Mouse (Mus musculus): ENCODE results near the gene Cdk2ap2. TPM values are rescaled to one million over a fixed set of nuclear protein-coding genes. Genes with fewer than 3 reads are reported as not detected.

Cdk2ap2 gene
- total RNA-seq, 2 experiments from 2014 or later = 109 to 132 TPM

DNA sequence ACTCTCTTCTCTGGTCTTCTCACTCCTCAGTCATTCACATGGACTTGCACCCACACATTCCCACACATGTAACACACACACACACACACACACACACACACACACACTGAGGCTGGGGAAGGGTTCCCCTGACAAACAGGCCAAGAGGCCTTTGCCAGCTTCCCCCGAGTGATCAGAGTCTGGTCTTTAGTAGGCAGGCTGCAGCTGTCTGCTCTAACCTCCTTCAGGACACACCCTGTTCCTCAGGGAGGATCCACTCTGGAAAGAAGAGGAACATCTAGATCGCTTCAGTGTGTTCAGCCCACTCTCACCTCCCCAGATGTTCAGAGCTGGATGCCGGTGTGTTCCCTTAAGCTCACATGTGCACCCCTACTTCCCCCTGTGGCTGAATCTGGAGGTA lies 2.6 kb upstream of the Cdk2ap2 start:
- no peak for DNase-seq

DNA sequence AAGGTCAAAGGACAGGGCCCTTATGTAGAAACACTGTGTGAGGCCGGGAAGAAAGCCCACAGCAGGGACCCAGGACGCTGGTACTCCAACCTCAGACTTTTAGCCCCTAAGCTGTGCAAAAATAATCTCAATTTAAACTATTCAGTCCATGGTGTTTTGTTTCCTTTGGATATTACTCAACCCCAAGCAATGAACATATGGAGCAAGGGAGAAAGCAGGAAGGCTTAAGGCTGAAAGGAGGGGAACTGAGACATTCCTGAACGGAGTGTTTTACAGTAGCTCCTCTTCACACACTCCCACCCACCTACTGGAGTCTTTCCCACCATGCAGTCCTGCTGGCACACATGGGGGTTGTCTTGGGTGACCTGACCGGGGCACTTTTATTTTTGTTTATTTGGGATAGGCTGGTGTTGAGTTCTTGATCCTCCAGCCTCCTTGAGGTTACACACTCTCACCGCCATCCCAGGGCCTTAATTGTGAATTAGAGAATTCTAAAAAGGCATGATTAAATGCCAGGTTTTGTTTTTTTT lies 2.1 kb upstream of the Cdk2ap2 start:
- DNase-seq = no peak

DNA sequence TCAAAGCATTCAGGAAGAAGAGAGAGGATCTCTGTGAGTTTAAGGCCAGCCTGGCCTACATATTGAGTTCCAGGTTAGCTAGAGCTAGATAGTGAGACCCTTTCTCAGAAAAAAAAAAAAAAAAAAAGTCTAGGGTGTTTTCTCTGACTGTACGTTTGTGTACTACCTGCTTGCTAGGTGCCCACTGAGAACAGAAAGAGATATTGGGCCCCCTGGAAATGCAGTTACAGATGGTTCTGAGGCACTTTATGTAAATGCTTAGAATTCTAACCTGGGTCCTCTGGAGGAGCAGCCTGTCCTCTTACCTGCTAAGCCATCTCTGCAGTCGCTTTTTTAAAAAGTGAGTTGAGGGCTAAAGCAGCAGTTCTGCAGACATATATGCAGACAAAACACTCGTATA lies 1.2 kb upstream of the Cdk2ap2 start:
- DNase-seq = no peak

DNA sequence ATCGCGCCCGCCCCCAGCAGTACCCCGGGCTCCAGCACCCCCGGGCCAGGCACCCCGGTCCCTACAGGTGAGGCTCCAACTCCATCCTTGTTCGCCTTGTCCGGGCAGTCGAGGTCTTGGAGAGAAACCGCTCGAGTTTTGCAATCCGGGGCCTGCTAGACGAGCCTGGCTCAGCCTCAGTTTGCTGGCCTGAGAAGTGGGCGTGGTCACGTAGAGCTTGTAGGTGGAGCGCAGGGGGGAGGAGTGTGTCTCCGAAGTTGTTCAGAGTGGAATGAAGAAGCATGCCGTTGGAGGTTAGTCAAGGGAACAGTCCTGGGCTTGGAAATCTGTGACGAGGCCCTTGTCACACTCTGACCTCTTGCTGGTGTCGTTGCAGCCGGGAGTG lies 451 bp downstream of the Cdk2ap2 start:
- peak; percentile 89 to 90 for DNase-seq

DNA sequence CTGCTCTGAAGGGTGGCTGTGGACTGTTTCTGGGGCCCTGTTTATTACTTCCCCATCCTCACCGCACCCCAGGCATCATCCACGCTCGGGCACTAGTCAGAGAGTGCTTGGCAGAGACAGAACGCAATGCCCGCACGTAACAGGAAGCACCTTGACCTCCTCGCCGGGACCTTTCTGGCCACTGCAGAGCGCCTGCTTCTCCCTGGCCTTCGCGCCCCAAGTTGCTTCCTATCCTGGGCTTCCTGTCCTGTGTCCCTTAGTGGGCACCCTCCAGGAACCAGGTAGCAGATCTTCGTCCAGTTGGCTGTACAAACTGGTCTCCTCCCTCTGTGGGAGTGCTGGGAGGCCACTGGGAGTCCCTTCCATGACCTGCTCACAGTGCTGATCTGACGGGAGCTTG lies 1.4 kb downstream of the Cdk2ap2 start:
- DNase-seq = peak; percentile 42 to 48

DNA sequence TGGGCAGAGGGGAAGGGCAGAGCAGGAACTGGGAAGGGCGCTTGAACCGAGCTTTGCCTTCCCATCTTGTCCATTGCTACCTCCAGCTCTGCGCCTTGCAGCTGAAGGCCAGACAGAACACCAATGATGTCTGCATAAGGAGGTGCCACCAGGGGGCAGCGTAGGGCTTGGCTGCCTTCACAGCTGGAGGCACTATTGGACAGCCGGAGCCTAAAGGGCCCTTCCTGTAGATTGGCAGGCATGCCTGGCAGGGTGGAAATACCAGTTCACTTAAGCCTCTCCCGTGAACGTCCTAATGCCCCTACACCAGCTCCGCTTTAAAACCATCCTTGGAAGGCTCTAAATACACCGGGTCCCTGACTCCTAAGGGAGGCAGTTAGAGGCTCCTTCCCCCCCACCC lies 2.1 kb downstream of the Cdk2ap2 start:
- peak; percentile 95 to 98 for DNase-seq

DNA sequence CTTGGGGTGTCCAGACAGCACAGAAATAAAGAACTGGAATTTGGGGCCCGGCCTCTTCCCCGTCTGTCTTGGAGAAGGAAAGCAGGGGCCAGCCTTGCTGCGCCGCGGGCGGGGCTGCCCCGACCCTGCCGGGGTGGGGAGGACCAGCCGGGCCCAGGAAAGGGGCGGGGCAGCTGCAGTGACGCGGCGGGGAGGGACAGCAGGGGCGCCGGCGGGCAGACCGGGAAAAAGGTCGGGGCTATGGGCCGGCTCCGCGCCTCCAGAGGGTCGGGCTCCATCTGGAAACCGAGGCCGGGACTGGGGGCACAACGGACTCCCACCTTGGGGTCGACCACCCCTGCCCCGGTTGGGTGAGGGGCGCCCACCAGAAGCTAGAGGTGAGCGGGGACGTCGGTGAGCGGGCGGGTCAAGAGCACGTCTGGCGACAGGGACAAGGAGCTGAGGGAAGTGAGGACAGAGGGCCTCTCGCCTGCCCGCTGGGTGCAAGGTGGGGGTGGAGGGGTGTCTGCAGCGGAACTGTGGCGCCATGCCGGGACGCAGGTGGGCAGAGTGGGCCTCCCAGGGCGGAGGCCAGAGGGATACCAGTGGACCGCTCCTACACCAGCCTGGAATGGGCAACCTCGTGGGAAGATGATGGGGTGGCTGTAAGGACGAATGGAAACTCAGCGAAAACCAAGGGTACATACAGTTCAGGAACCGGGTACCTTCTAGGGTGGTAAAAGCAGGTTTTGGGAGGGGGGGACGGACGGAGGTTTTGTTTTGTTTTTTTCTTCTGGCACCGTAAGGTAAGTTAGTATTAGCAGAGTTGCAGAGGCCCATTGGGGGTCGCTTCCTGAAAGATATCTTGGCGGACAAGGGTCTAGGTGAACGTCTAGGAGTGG lies 3.1 kb downstream of the Cdk2ap2 start, which contains the start of gene Pitpnm1:
Gene Pitpnm1 (plus strand): TSS at position 162 of the 881 bp plus-strand sequence.
- peak; percentile 92 to 94 for DNase-seq

DNA sequence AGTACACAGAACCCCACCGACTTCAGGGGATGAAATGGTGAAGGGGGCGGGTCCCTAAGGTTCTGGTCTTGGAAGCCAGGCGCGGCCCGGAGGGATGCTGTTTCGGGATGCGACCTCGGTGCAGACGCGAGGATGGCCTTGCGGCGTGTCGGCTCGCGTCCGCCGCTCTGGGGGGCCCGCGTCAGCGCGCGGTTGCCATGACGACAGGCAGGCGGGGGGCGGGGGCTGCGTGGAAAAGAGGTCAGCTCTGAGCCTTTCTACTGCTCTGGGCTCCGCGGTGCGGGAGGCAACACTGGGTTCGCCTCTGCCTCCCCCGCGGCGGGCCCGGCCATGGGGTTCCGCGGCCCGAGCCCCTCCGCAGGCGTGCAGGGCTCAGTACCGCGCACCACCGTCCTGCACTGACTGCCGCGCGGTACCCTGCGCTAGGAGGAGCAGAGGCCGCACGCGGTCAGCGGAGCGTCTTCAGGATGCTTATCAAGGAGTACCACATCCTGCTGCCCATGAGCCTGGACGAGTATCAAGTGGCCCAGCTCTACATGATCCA lies 3.8 kb downstream of the Cdk2ap2 start:
- DNase-seq = peak; percentile 72 to 73

DNA sequence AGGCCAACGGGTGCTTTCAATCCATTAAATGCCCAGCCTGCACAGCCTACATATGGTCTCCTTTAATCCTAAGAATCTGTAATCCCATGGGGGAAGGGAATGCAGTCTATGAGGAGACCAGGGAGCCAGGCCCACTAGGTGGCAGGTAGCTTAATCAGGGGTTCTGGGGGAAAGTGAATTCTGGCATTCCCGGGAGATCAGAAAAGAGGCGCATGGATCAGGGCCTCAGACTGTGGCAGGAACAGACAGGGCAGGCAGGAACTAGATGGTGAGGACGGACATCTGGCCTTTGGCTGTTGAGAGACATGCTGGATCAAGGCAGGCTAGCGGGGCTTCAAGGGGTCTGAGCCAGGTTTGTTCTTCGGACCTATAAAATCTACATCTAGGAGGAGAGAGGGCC lies 4.5 kb downstream of the Cdk2ap2 start:
- DNase-seq = no peak

DNA sequence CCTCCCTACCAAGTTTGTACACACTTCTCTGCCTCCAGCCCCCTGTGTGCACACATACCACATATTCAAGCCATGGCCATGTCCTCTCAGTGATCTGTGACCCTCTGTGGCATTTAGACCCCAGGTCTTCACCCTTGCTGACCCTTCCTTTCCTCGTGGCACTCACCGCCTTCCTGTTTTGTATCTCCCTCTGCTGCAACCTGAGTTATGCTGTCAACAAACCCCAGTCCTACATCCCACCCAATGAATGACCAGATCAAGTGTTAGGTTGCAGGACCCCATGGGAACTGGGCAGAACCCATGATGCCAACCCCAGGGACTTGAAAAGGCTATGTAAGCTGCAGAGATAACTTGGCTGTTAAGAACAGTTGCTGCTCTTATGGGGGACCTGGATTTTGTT lies 5.1 kb downstream of the Cdk2ap2 start:
- no peak for DNase-seq

DNA sequence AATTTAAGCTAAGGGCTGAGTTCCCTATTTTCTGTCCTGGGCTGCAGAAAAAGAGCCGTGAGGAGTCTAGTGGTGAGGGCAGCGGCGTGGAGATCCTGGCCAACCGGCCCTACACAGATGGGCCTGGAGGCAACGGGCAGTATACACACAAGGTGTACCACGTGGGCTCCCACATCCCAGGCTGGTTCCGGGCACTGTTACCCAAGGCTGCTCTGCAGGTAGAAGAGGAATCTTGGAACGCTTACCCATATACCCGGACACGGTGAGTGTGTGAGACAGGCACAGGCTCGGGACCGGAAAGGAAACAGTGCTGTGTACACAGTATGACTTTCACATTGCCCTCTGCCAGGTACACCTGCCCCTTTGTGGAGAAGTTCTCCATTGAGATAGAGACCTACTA lies 5.6 kb downstream of the Cdk2ap2 start:
- no peak for DNase-seq

DNA sequence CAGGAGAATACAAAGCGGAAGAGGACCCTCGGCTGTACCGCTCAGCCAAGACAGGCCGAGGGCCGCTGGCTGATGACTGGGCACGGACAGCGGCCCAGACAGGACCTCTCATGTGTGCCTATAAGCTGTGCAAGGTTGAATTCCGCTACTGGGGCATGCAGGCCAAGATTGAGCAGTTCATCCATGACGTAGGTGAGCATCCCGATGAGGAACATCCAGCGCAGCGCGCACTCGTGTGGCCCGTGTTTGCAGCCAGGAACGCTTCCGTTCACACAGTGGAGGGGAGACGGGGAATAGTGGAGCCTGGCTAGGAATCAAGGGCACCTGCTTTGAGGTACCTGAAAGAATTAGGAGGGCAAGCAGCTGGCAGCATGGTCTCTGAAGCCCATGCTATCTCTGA lies 6.3 kb downstream of the Cdk2ap2 start:
- no peak for DNase-seq

DNA sequence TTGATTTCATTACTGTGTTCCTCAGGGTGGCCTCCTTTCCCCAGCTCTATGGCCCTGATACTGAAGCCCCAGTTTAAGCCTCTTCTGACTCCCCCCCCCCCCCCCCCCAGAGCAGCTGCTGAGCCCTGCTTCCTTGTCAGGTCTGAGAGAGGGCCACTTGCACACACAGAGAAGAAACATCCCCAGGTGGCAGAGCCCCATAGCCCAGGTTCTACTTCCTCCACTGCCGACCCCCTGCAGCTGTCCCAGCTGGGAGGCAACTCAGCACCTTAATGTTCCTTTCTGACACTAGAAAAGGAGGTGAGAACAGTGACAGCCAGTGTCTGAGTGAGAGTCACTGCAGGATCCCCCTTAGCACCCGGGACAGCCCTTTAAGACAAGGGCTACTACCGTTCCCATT lies 6.8 kb downstream of the Cdk2ap2 start:
- DNase-seq = no peak

DNA sequence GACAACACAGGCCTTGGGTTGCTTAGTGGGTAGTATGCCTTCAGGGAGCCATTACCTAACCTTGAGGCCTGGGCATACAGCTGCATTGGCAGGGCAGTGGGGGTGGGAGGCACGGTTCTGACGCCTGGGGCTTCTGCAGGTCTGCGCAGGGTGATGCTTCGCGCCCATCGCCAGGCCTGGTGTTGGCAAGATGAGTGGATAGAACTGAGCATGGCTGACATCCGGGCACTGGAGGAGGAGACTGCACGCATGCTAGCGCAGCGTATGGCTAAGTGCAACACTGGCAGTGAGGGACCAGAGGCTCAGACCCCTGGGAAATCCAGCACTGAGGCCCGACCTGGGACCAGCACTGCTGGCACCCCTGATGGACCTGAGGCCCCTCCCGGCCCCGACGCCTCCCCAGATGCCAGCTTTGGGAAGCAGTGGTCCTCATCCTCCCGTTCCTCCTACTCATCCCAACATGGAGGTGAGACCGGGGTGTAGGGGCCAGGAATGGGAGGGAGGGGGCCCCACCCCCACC lies 7.8 kb downstream of the Cdk2ap2 start:
- DNase-seq = no peak

DNA sequence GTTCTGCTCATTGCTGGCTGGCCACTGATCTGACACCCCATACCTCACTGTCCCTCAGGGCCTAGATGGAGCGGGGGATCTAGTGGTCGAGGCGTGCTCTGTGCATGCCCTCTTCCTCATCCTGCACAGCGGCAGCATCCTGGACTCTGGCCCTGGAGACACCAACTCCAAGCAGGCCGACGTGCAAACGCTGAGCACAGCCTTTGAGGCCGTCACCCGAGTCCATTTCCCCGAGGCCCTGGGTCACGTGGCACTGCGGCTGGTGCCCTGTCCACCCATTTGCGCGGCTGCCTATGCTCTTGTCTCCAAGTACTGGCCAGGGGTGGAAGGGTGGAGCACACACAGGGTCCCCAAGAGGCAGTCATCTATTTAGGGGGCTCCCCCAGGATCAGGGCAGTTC lies 9.7 kb downstream of the Cdk2ap2 start:
- no peak for DNase-seq

DNA sequence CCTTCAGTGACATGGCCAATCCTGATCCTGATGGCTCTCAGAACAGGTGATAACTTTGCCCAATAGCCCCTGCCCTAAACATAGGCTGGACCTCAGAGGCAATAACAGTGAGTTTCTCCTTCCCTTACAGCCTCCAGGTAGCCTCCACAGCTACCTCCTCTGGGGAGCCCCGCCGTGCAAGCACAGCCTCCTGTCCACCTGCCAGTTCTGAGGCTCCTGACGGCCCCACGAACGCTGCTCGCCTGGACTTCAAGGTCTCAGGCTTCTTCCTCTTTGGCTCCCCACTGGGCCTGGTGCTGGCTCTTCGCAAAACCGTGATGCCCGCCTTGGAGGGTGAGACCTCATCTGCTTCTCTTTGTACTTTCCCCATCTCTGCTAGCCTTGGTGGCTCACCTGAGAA lies 11.6 kb downstream of the Cdk2ap2 start:
- DNase-seq = no peak

DNA sequence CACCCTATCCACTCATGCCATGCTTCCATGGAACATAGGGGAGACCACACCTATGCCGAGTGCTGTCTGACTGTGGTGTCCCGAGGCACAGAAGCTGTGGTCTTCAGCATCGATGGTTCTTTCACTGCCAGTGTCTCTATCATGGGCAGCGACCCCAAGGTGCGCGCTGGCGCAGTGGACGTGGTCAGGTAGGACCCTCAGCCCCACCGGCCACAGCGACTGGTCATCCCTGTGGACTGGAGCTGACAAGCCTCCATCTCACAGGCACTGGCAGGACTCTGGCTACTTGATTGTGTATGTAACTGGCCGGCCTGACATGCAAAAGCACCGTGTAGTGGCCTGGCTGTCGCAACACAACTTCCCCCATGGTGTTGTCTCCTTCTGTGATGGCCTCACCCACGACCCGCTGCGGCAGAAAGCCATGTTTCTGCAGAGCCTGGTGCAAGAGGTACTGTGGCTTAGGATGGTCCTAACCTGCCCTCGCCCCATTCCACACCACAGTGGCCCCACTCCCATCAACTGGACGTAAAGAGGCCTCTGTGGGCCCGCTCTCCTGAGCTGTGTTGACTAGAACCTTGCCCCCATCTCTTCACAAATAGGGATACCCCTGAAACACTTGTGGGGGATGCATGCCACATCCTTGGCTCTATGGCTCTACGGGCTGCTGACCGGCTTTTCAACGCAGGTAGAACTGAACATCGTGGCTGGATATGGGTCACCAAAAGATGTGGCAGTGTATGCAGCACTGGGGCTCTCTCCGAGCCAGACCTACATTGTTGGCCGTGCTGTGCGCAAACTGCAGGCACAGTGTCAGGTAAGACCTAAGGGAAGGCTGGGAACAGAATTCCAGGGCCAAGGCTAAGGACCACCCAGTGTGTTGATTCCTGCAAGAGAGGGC lies 15.3 kb downstream of the Cdk2ap2 start:
- no peak for DNase-seq

DNA sequence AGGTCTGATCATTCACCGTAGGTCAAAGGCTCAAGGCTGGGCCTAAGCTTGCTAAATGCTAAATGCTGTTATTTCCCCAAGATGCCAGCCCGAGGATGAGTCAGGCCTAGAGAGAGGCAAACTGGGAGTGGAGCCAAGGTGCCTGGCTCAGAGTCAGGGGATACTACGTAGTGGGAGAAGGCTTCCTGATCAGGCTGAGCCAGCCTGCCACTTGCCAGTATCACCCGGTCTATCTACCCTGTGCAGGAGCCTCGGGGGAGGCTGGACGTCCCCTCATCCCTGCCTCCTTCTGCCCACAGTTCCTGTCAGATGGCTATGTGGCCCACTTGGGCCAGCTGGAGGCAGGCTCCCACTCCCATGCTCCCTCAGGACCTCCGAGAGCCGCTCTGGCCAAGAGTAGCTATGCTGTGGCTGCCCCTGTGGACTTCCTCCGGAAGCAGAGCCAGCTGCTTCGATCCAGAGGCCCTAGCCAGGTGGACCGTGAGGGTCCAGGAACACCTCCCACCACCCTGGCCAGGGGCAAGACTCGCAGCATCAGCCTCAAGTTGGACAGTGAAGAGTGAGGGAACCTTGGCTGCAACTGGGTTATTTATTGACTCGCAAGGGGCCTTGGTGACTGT lies 16.3 kb downstream of the Cdk2ap2 start:
- DNase-seq = peak; percentile 97 to 99

DNA sequence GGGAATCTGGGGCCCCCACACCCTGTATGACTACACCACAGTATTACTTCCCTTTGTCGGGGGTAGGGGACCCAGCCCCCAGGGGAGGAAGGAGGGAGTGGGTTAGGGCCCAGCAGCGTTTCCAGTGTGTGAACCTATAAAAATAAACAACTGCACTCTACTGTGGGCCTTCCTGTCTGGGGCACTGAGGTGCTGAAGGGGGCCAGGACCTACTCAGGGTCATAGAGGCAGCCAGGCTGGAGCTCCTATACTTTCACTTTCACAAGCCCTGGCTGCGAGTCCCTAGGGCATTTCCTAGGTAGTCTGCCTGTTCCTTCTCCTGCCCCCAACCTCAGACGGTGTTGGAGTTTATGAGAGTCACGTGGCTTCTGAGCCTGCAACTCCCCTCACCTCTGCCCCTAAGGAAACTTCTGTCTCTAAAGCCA lies 16.8 kb downstream of the Cdk2ap2 start:
- DNase-seq = peak; percentile 56 to 60

DNA sequence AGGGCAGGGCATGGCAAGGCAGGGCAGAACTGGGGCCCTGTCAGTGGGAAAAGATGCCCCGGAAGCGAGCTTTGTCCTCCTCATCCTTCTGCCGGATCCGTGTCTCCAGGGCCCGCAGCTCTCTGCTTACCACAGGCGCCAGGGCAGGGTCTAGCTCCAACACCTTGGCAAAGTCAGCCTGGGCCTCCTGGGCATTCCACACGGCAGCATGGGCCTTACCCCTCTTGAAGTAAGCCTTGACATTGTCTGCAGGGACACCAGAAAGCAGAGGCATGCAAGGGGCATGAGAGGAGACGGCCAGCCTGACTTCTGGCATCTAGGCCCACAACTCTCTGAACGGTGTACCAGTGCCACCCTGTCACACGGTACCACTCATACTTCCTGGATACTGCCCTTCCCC lies 17.6 kb downstream of the Cdk2ap2 start:
- no peak for DNase-seq

DNA sequence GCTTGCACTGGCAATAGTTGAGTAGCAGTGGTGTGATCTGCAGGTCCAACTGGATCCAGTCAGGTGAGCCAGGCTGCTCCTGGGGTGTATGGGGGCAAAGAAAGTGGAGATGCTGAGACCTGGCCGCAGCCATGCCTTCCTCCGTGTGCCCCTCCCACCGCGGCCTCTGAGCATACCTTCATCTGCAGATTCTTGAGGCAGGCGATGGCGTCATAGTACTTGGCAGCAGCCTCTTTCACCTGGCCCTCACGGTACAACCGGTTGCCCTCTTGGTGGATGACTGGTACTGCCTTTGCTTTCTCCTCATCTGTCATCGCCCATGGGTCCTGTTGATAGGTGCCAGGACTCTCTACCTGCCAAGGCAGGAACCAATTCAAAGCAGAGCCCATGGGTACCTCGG lies 18.2 kb downstream of the Cdk2ap2 start:
- DNase-seq = no peak

DNA sequence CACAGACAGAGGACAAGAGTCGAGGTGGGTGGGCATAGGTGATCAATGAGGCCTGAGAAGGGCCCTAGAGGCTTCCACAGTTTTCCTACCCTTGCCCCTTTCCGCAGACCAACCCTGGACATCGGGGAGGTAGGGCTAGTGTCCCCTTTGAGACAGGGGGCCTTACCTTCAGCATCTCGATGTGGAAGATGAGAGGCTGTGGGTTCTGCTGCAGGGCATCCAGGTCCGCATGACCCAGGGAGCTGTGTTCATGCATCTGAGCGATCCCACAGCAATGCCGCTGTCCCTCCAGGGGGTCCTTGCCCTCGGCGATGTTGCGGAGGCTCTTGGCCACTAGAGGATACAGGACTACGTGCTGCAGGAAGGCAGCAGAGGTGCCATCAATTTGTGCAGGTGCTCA lies 18.8 kb downstream of the Cdk2ap2 start:
- DNase-seq = no peak
